Mouse (Mus musculus): ENCODE measurements around the gene Lingo2.
"Not testable (repeated sequence)": the region's sequence is repeated elsewhere in the genome, so short reads cannot be mapped to it uniquely, and the experiment has no call there.

Gene Lingo2

GRCm38 (mm10) chr4:36262436-36263169, 688.9 kb downstream of the Lingo2 start:
- in situ Hi-C loops (cut with MboI; ENCODE audit: low pct_unique_long_range_greater_than_20kb in 1 of 2, low sequenced_read_pairs in 2 of 2, unreplicated experiment in 1 of 2) = no loop called here

- in situ Hi-C loops (cut with MboI; ENCODE audit: low pct_unique_long_range_greater_than_20kb in 1 of 2, low sequenced_read_pairs in 2 of 2, unreplicated experiment in 1 of 2) = no loop called here
Observed at GRCm38 (mm10) chr4:36186231-36186922, 765.2 kb downstream of the Lingo2 start.

- in situ Hi-C loops (cut with MboI; ENCODE audit: low pct_unique_long_range_greater_than_20kb in 1 of 2, low sequenced_read_pairs in 2 of 2, unreplicated experiment in 1 of 2) = no loop called here
Observed at GRCm38 (mm10) chr4:36183643-36184042, 767.9 kb downstream of the Lingo2 start.

- in situ Hi-C loops (cut with MboI; ENCODE audit: low pct_unique_long_range_greater_than_20kb in 1 of 2, low sequenced_read_pairs in 2 of 2, unreplicated experiment in 1 of 2) = no loop called here
Observed at GRCm38 (mm10) chr4:36170099-36170498, 781.4 kb downstream of the Lingo2 start.

- in situ Hi-C loops (cut with MboI; ENCODE audit: low pct_unique_long_range_greater_than_20kb in 1 of 2, low sequenced_read_pairs in 2 of 2, unreplicated experiment in 1 of 2) = no loop called here
Observed at GRCm38 (mm10) chr4:36131341-36131740, 820.2 kb downstream of the Lingo2 start.

- in situ Hi-C loops (cut with MboI; ENCODE audit: low pct_unique_long_range_greater_than_20kb in 1 of 2, low sequenced_read_pairs in 2 of 2, unreplicated experiment in 1 of 2) = no loop called here
Observed at GRCm38 (mm10) chr4:36095482-36095881, 856.1 kb downstream of the Lingo2 start.

GRCm38 (mm10) chr4:36081095-36081852, 870.3 kb downstream of the Lingo2 start:
- in situ Hi-C loops (cut with MboI; ENCODE audit: low pct_unique_long_range_greater_than_20kb in 1 of 2, low sequenced_read_pairs in 2 of 2, unreplicated experiment in 1 of 2) = no loop called here

GRCm38 (mm10) chr4:36078910-36079525, 872.5 kb downstream of the Lingo2 start:
- in situ Hi-C loops (cut with MboI; ENCODE audit: low pct_unique_long_range_greater_than_20kb in 1 of 2, low sequenced_read_pairs in 2 of 2, unreplicated experiment in 1 of 2) = no loop called here

GRCm38 (mm10) chr4:36064701-36065100, 886.8 kb downstream of the Lingo2 start:
- in situ Hi-C loops (cut with MboI; ENCODE audit: low pct_unique_long_range_greater_than_20kb in 1 of 2, low sequenced_read_pairs in 2 of 2, unreplicated experiment in 1 of 2) = not testable (repeated sequence)

GRCm38 (mm10) chr4:36052791-36053376, 898.7 kb downstream of the Lingo2 start:
- in situ Hi-C loops (cut with MboI; ENCODE audit: low pct_unique_long_range_greater_than_20kb in 1 of 2, low sequenced_read_pairs in 2 of 2, unreplicated experiment in 1 of 2) = no loop called here

- in situ Hi-C loops (cut with MboI; ENCODE audit: low pct_unique_long_range_greater_than_20kb in 1 of 2, low sequenced_read_pairs in 2 of 2, unreplicated experiment in 1 of 2) = no loop called here
Observed at GRCm38 (mm10) chr4:36040361-36040760, 911.2 kb downstream of the Lingo2 start.

- in situ Hi-C loops (cut with MboI; ENCODE audit: low pct_unique_long_range_greater_than_20kb in 1 of 2, low sequenced_read_pairs in 2 of 2, unreplicated experiment in 1 of 2) = no loop called here
Observed at GRCm38 (mm10) chr4:36038742-36039141, 912.8 kb downstream of the Lingo2 start.

GRCm38 (mm10) chr4:36032039-36032438, 919.5 kb downstream of the Lingo2 start:
- in situ Hi-C loops (cut with MboI; ENCODE audit: low pct_unique_long_range_greater_than_20kb in 1 of 2, low sequenced_read_pairs in 2 of 2, unreplicated experiment in 1 of 2) = no loop called here

- in situ Hi-C loops (cut with MboI; ENCODE audit: low pct_unique_long_range_greater_than_20kb in 1 of 2, low sequenced_read_pairs in 2 of 2, unreplicated experiment in 1 of 2) = no loop called here
Observed at GRCm38 (mm10) chr4:36014181-36014580, 937.4 kb downstream of the Lingo2 start.

- in situ Hi-C loops (cut with MboI; ENCODE audit: low pct_unique_long_range_greater_than_20kb in 1 of 2, low sequenced_read_pairs in 2 of 2, unreplicated experiment in 1 of 2) = no loop called here
Observed at GRCm38 (mm10) chr4:35992005-35992763, 959.4 kb downstream of the Lingo2 start.

- in situ Hi-C loops (cut with MboI; ENCODE audit: low pct_unique_long_range_greater_than_20kb in 1 of 2, low sequenced_read_pairs in 2 of 2, unreplicated experiment in 1 of 2) = no loop called here
Observed at GRCm38 (mm10) chr4:35986012-35986411, 965.5 kb downstream of the Lingo2 start.

GRCm38 (mm10) chr4:35963532-35963931, 988.0 kb downstream of the Lingo2 start:
- in situ Hi-C loops (cut with MboI; ENCODE audit: low pct_unique_long_range_greater_than_20kb in 1 of 2, low sequenced_read_pairs in 2 of 2, unreplicated experiment in 1 of 2) = no loop called here

GRCm38 (mm10) chr4:35951894-35952293, 999.7 kb downstream of the Lingo2 start:
- in situ Hi-C loops (cut with MboI; ENCODE audit: low pct_unique_long_range_greater_than_20kb in 1 of 2, low sequenced_read_pairs in 2 of 2, unreplicated experiment in 1 of 2) = no loop called here

All from mouse embryonic stem cell (cell line).